Mouse (Mus musculus) layer of hippocampus, postnatal 25 days (tissue): ENCODE results near the gene Kank1. TPM values are rescaled to one million over a fixed set of nuclear protein-coding genes. Genes with fewer than 3 reads are reported as not detected.
A peak's percentile ranks its signal among the peaks of the same experiment; 100 is the strongest.

Source experiments
- DNase-seq, 2 experiments: peaks; one replicate each; pipeline ENCODE4 v3.0.0; 2022; ENCODE audit warnings: mixed read lengths in 2 of 2, low spot score in 1 of 2; ENCODE audit errors: extremely low spot score in 1 of 2
- total RNA-seq, 2 experiments: library from RNA; stranded (reverse); gene quantifications; 2 replicates each; pipeline ENCODE4 v1.2.3; 2021

Kank1 gene
- total RNA-seq, 2 experiments from 2014 or later: 24.8 to 29.2 TPM

DNA sequence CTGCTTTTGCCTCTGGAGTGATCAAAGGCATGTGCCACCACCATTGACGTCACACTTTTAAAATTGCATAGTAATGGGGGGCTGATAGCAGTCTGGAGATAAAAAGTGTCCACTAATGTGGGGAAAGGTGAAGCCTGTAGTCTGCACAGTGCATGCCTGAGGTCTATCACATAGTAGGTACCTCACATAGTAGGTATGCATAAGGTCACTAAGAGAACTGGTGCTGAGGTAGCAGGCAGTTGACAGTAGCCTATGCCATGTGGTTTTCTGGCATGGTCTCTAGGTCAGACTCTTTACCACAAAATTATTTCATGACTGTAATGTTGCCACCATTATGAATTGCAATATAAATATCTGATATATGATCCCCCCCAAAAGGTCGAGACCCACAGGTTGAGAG, 71.4 kb downstream of the Kank1 start:
- no peak for DNase-seq

DNA sequence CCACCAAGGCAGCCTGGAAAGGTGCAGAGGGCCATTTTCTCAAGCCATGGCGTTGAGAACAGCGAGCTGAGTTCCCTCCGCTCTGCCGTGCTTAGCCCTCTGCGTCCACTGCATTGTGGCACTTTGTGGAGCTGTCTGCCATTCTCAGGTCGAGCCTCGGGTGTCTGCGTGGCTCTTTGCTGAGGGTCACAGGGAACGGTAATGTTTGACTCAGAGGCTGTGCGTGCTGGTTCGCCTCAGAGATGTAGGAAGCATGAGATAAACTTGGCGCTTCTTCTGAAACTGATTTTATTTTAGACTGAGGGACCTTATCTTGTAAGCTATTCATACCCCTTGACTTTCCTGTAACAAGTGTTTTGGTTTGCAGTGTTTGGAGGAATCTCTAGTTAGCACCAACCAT, 72.0 kb downstream of the Kank1 start:
- no peak for DNase-seq

DNA sequence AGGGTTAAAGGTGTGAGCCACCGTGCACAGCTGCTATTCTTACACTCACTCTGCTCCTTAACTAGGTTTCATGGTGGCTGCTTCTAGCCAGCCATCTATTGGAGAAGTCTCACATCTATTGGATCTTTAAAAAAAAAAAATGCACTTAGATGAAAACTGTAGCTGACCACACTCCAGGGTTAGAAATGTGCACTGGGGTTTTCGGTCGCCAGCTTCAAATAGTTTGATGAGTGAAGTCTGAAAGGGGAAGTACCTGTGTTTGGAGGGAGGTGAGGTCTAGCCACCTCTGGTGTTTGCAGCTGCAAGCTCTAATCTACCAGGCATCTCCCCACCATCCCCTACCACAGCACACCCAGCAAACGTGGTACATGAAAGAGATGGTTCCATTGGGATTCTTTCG, 74.2 kb downstream of the Kank1 start:
- DNase-seq: no peak

DNA sequence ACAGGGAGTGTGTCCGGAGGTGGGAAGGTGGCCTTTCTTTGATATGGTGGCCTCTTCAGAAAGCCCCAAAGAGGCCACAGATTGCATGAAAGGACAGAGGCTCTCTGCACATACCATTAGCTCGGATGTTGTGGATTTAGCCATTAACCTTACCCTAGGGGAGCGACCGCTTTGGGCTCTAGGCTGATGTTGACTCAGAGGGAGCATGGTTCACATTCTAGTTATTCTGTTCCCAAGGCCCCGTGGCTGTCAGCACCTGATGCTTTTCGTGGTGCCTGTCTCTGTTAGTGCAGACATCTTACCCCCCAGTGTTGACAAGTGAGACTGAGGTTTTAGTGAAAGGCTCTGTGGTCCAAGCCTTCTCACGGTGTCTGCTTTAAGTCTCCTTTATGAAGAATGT, 74.9 kb downstream of the Kank1 start:
- no peak for DNase-seq

DNA sequence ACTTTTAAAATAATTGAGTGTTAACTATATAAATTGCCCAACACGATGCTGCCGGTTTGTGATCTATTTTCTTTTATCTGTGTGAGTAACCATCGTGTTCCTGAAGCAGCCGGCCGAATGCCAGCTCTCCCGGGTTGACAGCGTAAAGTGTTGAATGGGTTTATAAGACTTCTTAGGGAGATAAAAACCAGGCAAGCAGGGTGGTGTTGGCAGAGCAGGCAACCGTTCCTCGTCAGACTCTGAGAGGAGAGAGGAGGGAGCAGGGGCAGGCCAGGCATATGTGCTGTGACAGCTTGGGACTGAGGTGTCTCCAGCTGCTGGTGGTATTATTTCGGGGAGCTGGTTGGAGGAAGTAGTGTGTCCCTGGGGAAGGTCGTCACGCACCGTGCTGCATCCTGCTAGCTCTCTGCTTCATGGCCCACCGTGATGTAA, 78.7 kb downstream of the Kank1 start:
- peak in 1 of 2 experiments; percentile 33 for DNase-seq

DNA sequence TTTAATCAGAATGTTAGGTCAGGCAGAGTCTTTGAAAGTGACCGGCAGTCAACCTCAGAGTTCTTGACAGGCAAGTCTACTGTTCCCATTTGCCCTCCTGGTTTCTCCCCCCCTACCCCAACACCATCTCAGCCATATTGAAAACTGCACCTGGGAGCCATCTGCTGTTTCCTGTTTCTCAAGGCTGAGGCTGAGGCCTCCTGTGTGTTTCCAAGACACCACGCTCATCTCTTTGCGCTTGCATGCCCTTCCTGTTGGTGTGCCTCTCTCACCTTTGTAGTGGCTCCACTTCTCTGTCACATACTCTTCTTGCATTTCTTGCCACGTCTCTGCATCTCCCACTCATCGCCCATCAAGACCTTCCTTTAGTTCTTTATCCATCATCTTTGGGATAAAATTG, 79.2 kb downstream of the Kank1 start:
- DNase-seq: no peak

DNA sequence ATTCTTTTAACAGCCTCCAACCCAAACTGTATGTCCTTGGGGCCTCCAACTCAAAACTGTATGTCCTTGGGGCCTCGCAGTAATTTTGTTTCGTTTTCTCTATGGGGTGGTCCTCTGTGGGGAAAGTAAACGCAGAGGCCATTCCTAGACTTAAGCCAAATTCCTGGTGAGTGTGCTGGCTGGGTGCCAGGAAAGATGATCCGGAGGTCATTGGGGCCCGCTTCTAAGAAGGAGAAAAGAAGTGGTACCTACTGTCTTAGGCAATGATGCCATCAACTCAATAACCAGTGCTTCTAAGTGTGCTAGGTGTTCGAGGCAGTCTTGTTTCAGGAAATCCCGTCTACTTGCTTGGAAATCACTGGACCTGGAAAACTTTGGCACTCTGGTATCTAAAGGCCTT, 87.5 kb downstream of the Kank1 start:
- no peak for DNase-seq

DNA sequence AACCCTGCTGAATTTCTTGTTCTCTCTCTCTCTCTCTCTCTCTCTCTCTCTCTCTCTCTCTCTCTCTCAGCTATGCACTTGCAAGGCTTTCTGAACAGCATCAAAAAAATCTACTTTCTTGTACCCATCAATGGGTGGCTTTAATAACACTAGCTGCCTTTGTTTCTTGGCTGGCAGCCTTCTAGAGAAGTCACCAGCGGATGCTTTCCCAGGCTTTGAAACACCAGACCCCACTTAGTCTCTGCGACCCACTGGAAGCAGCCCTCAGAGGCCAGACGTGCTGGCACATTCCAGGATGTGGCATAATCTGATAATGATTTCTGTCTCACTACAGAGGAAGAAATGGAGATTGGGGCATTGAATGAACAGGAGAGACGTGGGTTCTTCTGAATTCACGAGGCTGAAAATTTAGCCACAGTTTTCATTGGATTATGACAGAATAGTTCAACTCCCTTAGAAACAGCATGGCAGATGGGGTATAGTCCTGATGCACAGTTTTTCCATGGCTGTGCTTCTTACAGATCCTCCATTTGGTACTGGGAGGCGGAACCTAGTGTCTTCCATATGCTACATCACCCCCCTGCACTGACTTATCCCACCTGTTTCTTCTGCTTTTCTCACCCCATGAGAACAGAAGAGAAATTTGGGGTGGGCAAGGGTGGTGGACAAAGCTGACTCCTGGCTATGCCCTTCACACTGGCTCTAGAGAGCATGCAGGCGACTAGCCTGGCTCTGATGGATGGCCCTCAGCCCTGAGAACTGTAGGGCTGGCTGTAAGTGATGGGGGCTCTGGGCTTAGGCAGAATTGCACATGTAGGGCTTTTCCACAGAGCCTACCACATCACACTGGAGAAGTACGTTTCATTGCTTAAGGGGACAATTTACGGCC, 88.6 kb downstream of the Kank1 start:
- no peak for DNase-seq

DNA sequence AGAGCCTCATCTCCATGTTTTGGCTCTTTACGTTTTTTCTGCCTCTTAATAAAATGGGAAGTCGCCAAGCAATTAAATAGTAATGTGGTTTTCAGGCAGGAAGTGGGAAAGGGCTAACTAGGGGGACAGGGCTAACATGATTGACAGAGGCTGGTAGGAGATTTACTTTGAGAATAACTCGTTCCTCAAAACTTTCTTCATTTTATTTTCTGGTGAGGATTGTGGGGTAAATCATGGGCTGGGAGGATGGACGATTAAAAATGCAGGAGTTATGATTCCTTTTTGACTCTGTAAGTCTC, 89.2 kb downstream of the Kank1 start:
- no peak for DNase-seq

DNA sequence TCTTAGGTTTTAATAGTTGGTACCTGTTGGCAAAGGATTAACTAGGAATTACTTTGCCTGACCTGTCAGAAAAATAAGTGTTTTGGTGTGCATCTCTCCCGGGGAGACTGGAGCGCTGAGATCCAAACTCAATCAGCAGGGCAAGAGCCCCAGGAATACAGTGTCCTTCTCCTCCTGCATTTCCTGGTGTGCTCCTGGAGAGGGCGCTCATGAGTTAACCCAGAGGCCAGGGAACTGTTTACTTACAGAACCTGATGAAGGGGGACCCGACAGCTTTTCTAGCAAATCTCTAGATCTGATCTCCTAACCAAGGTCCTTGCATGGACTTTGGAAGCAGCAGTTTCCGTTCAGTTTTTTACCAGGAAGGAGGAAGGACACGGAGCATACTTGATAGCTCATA, 90.9 kb downstream of the Kank1 start:
- no peak for DNase-seq

DNA sequence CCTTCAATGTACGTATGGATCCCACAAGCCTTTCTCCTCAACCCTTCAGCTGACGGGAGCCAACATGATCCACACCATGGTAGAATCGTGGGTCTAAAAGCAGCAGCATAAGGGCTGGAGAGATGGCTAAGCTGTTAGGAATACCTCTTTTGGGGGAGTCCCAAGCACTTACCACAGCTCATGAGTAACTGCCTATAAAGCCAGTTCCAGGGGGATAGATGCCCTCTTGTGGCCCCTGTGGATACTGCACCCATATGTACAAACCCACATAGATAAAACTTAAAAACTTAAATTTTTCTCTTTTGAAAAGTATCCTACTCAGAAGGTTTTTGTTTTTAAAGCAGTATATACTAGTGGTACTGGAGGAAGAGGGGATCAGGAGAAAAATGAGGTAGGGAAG, 97.6 kb downstream of the Kank1 start:
- peak in 1 of 2 experiments; percentile 79 for DNase-seq

DNA sequence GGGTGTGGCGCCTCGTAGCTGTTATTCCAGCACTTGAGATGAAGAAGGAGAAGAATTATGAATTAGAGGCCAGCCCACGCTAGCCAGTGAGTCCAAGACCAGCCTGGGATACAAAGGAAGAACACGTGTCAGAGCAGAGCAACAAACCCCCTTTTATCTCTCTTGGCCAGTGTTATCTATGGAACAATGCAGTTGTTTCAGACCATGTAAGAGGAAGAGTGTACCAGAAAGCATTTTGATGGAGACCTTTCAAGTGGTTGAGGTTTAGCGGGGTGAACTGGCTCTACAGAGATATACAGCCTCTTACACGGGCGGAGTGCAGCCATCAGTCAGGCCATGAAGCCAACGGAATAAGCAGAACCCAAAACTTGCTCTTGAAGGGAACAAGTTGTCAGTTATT, 100.0 kb downstream of the Kank1 start:
- DNase-seq: no peak

DNA sequence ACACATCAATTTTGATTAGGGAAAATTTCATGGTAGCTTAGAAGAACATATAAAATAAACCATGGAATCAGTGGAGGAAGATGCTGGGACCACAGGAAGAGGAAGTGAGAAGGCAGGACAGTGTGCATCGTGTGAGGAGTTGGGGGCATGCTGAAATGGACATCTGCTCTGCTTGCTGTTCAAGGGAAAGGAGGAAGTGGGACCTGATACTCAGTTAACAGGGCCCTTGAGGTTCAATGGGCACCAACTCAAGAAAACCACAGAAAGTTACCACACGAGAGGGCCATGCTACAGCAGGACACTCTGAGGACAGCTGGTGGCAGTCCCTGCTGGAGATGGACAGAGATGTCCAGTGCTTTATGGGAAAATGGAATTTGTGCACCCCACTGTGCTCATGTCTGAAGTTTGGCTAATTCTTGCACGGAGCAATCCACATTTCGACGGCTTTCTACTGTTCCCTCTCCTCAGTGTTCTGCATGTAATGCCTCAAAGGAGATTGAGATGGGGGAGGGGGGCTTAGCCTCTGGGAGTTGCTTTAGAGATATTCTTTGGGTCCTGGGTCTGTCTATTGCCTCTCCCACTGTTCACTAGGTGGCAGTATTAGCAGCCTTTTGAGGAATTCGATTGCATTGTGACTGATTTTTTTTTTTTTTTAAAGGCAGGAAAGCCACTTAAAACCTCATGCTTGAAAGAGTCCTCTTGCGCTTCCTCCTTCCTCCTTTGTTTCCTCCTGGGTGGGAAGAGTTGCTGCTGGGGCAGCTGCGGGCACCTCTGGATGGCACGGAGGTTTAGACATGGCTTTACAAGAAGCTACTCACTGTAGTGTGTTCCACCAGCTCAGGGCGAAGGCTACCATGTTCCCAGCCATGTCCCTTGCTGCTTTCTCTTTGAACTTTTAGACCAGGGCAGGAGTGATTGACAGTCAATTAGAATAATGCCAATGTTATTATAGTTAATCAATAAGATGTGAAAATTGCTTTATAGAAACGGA, 104.2 kb downstream of the Kank1 start:
- DNase-seq: no peak

DNA sequence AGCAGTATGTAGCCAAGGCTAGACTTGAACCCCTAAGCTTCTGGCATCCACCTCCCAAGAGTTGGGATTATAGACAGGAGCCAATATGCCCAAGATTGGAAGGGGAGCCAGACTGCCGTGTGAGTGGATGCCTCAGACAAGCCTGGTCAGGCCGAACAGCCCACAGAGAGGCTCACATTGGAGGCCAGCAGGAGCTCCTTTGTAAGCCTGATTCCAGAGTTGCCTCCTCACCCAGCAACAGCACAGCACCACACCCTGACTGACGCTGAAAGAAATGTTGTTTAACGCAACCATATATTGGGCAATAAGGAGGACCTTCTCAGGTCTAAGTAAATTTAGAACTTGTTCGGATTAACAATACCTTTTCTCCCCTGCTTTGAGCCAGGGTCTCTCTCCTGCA, 105.3 kb downstream of the Kank1 start:
- DNase-seq: no peak

DNA sequence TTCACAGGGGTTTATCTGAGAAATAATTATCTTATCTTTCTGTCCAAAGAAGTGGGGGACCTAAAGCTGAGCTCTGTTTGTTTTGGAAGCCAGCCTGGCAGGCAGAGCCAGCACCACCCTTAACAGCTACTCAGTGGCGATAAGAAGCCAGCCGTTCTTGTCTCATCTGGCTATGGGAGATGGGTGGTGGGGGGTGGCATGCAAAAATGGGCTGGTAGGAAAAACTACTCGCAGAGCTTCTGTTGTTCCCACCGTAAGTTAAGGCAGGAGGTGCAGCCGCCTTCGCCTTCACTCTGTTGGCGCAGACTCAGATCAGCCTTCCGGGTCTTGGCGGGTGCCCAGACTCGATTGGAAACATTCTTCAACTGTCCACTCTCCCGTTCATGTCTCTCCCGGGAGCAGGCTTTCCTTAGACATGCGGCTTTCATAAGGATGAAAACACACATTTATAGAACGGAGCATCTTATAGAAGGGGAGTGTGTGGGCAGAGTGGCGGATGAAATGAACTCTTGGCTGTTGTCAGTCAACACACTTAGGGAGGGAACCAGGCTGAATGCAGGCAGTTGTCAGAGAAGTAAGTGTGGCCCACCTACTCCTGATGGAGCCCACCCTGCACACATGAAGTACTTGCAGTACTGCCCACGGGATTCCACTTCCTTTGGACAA, 107.0 kb downstream of the Kank1 start:
- no peak for DNase-seq

DNA sequence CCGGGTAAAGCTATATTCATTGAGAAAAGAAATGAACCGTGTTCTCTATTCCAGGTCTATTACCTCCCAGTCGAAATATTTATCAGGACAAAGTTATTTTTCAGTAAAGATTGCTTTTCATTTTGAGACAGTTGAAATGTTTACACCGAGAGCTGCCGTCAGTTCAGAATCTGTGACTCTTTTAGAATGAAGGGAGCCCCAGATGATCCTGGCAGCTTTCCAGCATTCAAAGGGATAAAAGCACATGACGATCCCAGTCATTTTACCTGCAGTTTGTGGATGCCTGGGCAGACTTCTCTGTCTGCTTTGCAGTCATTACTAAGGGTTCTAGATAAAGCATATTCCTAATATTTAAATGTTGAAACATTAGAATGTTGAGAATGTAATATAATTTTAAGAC, 107.6 kb downstream of the Kank1 start:
- DNase-seq: no peak

DNA sequence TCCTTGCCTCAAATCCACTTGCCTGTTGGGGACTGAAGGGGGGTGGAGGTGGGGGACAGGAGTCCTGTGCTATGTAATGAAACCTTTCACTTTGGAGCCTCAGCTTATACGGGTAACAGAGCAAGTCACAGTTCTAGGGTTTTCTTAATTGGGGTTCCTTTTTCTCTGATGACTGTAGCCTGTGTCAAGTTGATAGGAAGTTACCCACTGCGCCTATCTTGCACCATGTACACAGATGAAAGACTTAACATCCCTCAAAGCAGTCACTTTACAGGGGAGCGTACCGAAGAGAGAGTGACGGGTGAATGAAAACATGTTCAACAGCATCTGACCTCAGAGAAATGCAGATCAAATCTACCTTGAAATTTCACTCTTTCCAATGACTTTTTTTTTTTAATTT, 109.2 kb downstream of the Kank1 start:
- no peak for DNase-seq

DNA sequence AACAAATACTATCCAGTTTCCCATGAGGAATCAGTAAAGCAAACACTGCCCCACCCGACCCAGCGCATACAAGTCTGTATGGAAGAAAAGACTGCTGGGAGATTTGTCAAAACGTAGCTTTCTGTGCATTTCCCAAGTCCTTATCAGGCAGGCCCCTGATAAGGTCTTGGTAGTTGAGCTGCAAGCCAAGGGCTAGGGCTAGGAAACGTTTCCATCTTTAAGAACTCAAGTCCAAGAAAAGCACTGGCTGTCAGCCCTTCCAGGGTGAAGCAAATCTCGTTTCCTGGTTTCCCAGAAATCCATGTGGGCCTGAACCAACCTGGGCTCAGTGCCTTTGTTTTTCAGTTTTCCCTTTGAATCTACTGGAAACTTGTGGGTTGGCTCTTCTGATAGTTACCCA, 110.7 kb downstream of the Kank1 start:
- DNase-seq: no peak

DNA sequence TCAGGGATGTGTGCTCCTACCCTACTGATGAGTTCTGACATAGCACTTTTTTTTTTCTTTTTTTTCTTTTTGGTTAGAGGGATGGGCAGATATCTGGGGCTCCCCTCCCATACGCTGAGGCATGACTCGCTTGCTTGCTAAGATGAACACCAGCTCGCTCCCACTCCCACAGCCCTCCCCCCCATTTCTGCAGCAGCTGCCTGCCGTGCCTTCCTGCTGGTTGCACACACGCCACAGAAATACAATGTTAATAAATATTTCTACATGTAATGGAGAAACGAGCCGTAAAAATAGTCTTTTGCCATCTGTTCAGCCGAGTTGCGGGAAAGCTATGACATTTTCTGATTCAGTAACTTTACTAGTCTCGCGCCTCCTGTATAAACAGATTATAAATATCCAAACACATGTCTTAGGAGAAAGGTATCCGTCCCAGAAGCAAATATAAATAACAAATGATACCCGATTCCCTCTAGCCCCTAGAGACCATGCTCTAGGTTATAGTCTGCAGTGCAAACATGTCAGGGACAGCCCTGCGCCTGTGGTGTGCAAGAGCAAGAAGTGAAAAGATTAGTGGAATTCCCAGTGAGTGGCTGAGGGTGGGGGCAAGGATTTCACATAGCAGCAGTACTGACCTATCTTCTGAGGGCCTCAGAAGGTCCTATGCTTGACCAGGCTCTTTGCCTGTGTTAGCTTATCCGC, 114.6 kb downstream of the Kank1 start:
- no peak for DNase-seq

DNA sequence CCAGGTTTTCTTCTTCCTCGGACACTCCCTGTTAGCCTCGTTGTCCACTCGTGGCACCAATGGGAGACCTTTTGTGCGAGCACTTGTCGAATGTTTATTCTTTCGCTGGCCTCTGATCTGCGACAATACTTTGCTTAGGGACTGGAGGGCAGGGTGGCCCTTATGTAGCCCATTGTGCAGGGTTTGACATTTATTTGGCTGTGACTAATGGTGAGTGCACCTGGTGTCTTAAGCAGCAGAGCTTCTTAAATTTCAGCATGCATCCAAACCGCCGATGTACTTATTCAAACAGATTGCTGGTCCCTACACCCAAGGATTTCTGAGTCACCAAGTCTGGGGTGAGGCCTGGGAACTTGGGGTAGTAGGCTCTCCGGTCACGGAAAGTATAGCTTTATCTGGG, 120.3 kb downstream of the Kank1 start:
- no peak for DNase-seq
